Mouse (Mus musculus): ENCODE results near the gene Dnm1l.

DNA sequence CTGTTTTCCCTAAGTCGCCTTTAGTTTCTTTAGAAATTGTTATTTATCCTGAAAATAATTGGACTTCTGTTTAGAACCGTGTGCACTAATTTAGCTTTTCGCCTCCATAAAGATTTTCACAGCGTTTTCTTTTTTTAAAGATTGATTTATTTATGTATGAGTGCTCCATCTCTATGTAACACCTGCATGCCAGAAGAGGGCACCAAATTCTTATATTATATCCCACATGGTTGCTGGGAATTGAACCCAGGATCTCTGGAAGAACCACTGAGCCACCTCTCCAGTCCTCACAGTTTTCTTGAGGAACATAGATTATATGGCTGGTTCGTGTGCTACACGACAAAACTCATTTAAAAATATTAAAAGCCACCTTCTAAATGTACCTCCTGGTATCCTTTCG is 54.9 kb downstream of the Dnm1l start:
- TF ChIP-seq CHD2 (IDR thresholded peaks at IDR 0.05; ENCODE audit: low read depth, low read length) = no peak
- TF ChIP-seq ZC3H11A (IDR thresholded peaks at IDR 0.05; ENCODE audit: borderline replicate concordance, low read depth, low read length) = no peak
- no peak for TF ChIP-seq HCFC1 (IDR thresholded peaks at IDR 0.05; ENCODE audit: borderline replicate concordance, insufficient read depth, low read length)
